Mouse (Mus musculus): ENCODE measurements around the gene Sgsm3.

DNA sequence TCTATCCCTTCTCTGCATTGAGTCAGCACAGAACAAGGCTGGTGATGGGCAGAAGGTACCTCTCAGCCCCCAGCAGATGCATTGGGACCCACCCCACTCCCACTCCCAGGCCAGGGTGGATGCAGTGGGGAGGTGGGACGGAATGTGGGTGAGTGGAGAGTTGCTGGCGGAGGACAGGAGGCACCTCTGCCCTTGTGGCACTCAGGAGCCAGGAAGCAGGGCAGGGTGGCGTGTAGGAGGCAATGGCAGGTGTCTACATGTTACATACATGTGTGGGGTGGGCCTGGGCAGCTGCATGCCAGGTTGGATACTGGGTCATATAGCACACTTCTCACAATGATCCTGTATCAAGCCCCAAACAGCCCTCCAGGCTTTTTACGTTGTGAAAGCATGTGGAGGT lies 34.8 kb downstream of the Sgsm3 start:
- TF ChIP-seq CTCF (IDR thresholded peaks at IDR 0.05; ENCODE audit: low read depth) (no peak), EP300 (IDR thresholded peaks at IDR 0.05; ENCODE audit: low read depth) (no peak)
